Mouse (Mus musculus) lung, embryonic 16.5 days (tissue): ENCODE data around the gene Cenpc1. TPM values are rescaled to one million over a fixed set of nuclear protein-coding genes. Genes with fewer than 3 reads are reported as not detected.
A peak's percentile ranks its signal among the peaks of the same experiment; 100 is the strongest.

Experiments
- ATAC-seq: fragments of 200-750 bp; cut with Nextera tagmentation; 2 replicates; pipeline ENCODE4 v1.8.0; 2017; ENCODE audit warnings: low read depth, mild to moderate bottlenecking, moderate library complexity
- H3K27ac ChIP-seq: fragments of 300-500 bp; sonication (generic); 2 replicates; pipeline ENCODE4 v1.5.1; 2014; ENCODE audit warnings: mild to moderate bottlenecking, control low read depth, low read length
- H3K27me3 ChIP-seq: fragments of 300-500 bp; sonication (generic); 2 replicates; pipeline ENCODE4 v1.6.1; 2014; ENCODE audit warnings: low read depth, low read length, mixed read lengths; ENCODE audit not compliant: control insufficient read depth, insufficient read depth
- H3K36me3 ChIP-seq: fragments of 300-500 bp; sonication (generic); 2 replicates; pipeline ENCODE4 v1.6.1; 2014; ENCODE audit warnings: low read length; ENCODE audit not compliant: control insufficient read depth, insufficient read depth
- H3K4me1 ChIP-seq: fragments of 300-500 bp; sonication (generic); replicated peaks from 2 replicates; pipeline ENCODE4 v1.6.1; 2014; ENCODE audit warnings: low read length, mixed read lengths; ENCODE audit not compliant: control insufficient read depth, insufficient read depth
- H3K4me2 ChIP-seq: fragments of 300-500 bp; sonication (generic); 2 replicates; pipeline ENCODE4 v1.6.1; 2014; ENCODE audit warnings: low read depth, low read length, control low read depth
- H3K4me3 ChIP-seq: fragments of 300-500 bp; sonication (generic); 2 replicates; pipeline ENCODE4 v1.5.1; 2014; ENCODE audit warnings: mild to moderate bottlenecking, low read length, control low read depth
- H3K9ac ChIP-seq: fragments of 300-500 bp; sonication (generic); 2 replicates; pipeline ENCODE4 v1.6.1; 2014; ENCODE audit warnings: low read length, control low read depth
- H3K9me3 ChIP-seq: fragments of 300-500 bp; sonication (generic); 2 replicates; pipeline ENCODE4 v1.6.1; 2016; ENCODE audit warnings: low read length; ENCODE audit not compliant: control insufficient read depth
- WGBS: fragments of 180-500 bp; shearing (Covaris S2); extraction: QIAGEN DNeasy Blood & Tissue Kit; methylation state at CpG from one replicate; pipeline ENCODE4 v1.1.7; 2014; 5-methylcytosine and 5-hydroxymethylcytosine counted together
- polyA plus RNA-seq: library from polyadenylated mRNA; unstranded; fragments of >200 nt; fragmentation: Nextera tagmentation; extraction: Ambion mirVana; gene quantifications from 2 replicates; pipeline ENCODE4 v1.2.1, GENCODE M21; 2015

Cenpc1 gene
- polyA plus RNA-seq, result 34.0 and 34.5 TPM in 2 replicates

DNA sequence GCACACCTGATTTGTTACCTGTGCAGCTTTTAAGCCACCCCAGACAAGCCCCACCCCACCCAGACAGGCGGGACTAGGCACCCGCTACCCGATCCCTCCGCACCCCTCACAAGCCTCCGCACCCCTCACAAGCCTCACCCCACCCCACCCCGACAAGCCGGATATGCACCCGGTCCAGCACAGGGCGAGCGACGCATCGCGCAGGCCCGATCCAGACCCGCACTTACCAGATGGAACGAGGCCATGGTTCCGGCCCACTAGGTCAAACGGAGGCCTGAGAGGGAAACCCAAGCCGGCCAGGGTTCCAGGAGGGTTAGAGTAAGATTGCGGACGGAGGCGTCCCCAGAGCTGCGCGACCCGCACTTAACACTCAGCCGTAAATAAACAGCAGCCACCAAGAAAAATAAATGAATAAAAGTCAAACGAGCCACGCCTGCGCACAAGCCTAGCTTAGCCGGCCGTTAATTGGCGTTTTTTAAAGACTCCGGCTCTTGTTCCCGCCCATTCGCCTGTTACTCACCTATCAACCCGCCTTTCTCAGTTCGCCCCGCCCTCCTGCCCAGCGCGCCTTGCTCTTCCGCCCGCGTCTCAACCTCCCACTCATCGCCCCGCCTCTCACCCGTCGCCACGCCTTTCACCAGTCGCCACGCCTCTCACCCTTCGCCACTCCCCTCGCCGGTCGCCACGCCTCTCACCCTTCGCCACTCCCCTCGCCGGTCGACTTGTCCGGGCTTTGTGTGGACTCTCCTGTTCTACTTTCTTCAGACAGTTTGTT is at the start of gene Cenpc1:
Cenpc1 (minus strand) TSS at position 483 of the 775 bp plus-strand sequence.
- Histone ChIP-seq H3K4me2 (peak within 1 kb of the TSS; percentile 79), H3K27ac (peak within 1 kb of the TSS; percentile 93), H3K36me3 (no peaks in the 10 kb centered on the region), H3K27me3 (no peaks in the 10 kb centered on the region), H3K4me1 (peaks cover 8% of the 10 kb centered on the region; the same call in 1 of the 2 replicates), H3K9ac (peak within 1 kb of the TSS; percentile 84), H3K4me3 (peak within 1 kb of the TSS; percentile 85), H3K9me3 (no peaks in the 10 kb centered on the region)
- under 1% methylated on average over 60 of the region's 60 CpGs for WGBS
- peak; percentile 96 for ATAC-seq

DNA sequence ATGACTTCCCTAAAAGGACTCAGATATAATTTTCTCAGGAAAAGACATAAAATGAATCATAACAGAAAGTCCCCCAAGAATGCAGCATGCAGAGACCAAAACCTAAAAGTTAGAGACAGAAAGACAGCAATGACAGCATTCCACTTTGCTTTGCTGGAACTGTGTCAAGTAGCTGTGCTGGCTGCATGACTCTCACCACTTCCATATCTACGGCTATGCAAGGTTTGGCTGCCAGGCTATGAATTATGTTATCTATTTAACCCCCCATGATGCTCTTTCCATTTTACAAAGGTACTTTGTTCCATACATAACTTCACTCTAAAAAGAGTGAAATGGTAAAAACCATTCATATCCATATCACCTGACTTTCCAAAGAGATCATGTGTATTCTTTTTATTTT is 48.6 kb upstream of the Cenpc1 start:
- ATAC-seq, result no peak
- H3K27me3 ChIP-seq, result no peaks in the 10 kb centered on the region
- peaks cover 9% of the 10 kb centered on the region for H3K36me3 ChIP-seq
- no peak overlapping the region for H3K27ac ChIP-seq
- H3K4me1 ChIP-seq, result no peaks in the 10 kb centered on the region
- no peak overlapping the region for H3K4me3 ChIP-seq
- no peak overlapping the region for H3K4me2 ChIP-seq
- H3K9ac ChIP-seq, result no peak overlapping the region
- 57% methylated on average over 1 of the region's 1 CpGs for WGBS
- H3K9me3 ChIP-seq, result no peaks in the 10 kb centered on the region

DNA sequence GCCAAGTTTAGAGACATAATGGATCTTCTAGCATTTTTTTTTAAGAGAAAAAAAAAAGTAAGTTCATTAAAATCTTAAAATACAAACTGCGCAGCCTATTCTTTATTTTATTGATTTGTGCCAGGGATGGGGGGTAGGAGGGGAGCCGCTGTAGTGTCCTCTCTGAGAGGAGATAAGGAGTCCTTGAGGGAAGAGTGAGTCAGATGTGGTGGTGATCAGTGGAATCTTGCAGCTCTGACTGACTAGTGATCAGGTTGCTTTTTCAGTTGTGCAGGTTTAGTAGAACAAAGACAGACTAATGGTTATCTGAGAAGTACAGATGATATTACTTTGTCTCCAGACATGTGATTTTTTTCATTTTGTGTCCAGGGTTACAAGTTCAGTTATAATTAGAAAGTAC is 47.7 kb upstream of the Cenpc1 start:
- no peaks in the 10 kb centered on the region for H3K27me3 ChIP-seq
- no peak for ATAC-seq
- H3K9ac ChIP-seq, result no peak overlapping the region
- no peak overlapping the region for H3K4me2 ChIP-seq
- H3K9me3 ChIP-seq, result no peaks in the 10 kb centered on the region
- no peak overlapping the region for H3K4me3 ChIP-seq
- peaks cover 5% of the 10 kb centered on the region for H3K36me3 ChIP-seq
- H3K27ac ChIP-seq, result no peak overlapping the region
- no peaks in the 10 kb centered on the region for H3K4me1 ChIP-seq
- 90% methylated on average over 2 of the region's 2 CpGs for WGBS

DNA sequence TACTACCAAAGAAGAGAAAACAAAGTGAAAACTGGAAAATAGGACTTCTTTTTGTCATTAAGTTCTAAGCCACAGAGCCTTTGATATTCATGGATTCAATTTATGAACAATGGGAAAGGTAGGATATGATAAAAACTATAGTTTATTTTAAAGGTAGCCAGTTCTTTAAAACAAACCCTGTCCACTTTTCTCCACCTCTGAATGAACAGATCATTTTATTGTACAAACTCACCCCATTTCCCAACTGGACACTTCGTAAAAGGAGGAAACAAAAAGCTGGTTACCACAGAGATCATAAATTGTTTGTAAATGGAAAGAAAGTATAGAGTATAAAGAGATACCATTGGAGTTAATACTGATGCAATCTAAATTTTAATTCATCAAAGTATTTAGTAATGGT is 45.7 kb upstream of the Cenpc1 start:
- WGBS, result 91% methylated on average over 1 of the region's 1 CpGs
- no peak for ATAC-seq

DNA sequence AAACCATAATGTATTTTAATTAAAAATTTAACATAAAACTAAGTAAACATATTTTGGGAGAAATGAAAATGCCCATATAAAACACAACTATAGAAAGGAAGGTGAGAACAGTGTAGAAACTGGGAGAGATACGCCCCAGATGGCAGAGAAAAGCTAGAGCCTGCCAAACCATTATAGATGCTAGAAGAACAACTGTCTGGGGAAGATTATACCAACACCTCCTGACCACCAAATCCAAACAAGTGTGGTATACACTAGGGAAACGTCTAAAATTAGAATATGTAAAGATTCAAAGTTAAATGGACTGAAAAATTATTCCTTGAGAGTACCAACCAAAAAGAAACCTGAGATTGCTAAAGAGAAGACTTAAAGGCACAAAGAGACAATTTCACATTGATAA is 41.2 kb upstream of the Cenpc1 start:
- 77% methylated on average over 2 of the region's 2 CpGs for WGBS
- H3K27ac ChIP-seq, result no peak overlapping the region

More for the DNA sequence above, 45.7 kb upstream of the Cenpc1 start:
- no peaks in the 10 kb centered on the region for H3K4me1 ChIP-seq
- H3K27ac ChIP-seq, result no peak overlapping the region
- H3K36me3 ChIP-seq, result peaks cover 6% of the 10 kb centered on the region
- no peak overlapping the region for H3K4me3 ChIP-seq
- no peaks in the 10 kb centered on the region for H3K27me3 ChIP-seq
- no peaks in the 10 kb centered on the region for H3K9me3 ChIP-seq
- no peak overlapping the region for H3K4me2 ChIP-seq
- no peak overlapping the region for H3K9ac ChIP-seq

DNA sequence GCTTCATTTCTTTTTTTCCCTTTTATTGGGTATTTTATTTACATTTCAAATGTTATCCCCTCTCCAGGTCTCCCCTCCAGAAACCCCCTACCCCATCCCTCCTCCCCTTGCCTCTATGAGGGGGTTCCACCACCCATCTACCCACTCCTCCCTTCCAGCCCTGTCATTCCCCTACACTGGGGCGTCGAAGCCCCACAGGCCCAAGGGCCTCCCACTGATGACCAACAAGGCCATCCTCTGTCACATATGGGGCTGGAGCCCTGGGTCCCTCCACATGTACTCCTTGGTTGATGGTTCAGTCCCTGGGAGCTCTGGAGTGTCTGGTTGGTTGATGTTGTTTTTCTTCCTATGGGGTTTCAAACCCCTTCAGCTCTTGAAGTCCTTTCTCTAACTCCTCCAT is 36.8 kb upstream of the Cenpc1 start:
- no peak overlapping the region for H3K9ac ChIP-seq

More for the DNA sequence above, 41.2 kb upstream of the Cenpc1 start:
- H3K9me3 ChIP-seq, result no peaks in the 10 kb centered on the region
- no peak overlapping the region for H3K4me3 ChIP-seq
- ATAC-seq, result no peak
- H3K4me1 ChIP-seq, result no peaks in the 10 kb centered on the region
- no peak overlapping the region for H3K4me2 ChIP-seq
- H3K36me3 ChIP-seq, result peaks cover 2% of the 10 kb centered on the region; the same call in 1 of the 2 replicates
- H3K9ac ChIP-seq, result no peak overlapping the region
- no peaks in the 10 kb centered on the region for H3K27me3 ChIP-seq

DNA sequence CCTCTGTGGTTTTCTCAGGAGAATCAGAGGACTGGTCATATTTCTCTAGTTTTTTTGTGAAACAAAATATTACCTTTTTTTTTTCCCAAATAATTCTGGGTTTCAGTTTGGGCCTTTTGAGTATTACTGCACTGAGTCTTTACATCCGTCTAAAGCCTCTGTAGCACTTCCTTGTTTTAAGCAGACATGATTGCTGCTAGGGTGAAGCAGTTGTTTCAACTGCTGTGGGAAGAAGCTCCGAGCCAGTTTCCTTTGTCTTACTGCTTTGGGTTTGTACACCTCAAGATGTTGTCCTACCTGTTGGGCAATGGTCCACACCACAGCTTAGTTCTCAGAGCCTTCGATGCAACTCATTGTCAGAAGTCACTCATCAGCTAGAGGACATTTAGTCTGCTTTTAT is 35.2 kb upstream of the Cenpc1 start:
- ATAC-seq, result no peak

More for the DNA sequence above, 36.8 kb upstream of the Cenpc1 start:
- Histone ChIP-seq H3K36me3 (no peaks in the 10 kb centered on the region), H3K4me3 (no peak overlapping the region), H3K27ac (no peak overlapping the region), H3K4me1 (no peaks in the 10 kb centered on the region), H3K27me3 (no peaks in the 10 kb centered on the region), H3K4me2 (no peak overlapping the region), H3K9me3 (no peaks in the 10 kb centered on the region)
- ATAC-seq, result no peak
- WGBS, result 93% methylated on average over 2 of the region's 2 CpGs

DNA sequence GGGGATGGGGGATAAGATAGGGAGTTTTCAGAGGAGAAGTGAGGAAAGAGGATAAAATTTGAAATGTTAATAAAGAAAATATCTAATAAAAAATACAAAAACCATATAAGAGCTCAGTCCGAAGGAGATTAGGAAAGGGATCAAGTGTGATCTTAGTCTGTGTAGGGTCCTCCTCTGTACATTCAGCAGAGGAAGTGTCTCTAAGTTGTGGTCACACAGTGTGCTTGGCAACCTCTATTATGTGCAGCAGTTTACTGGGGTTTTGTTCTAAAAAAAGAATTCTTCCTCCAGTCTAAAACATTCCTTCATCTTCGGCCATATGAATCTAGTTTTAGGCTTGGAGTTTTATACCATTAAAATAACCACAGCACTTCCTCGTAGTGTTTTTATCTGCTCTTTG is 33.6 kb upstream of the Cenpc1 start:
- H3K4me3 ChIP-seq, result no peak overlapping the region
- no peak overlapping the region for H3K4me2 ChIP-seq
- no peaks in the 10 kb centered on the region for H3K27me3 ChIP-seq
- WGBS, result 83% methylated on average over 3 of the region's 3 CpGs
- ATAC-seq, result no peak
- no peaks in the 10 kb centered on the region for H3K4me1 ChIP-seq
- no peak overlapping the region for H3K9ac ChIP-seq
- H3K27ac ChIP-seq, result no peak overlapping the region
- H3K9me3 ChIP-seq, result no peaks in the 10 kb centered on the region
- H3K36me3 ChIP-seq, result no peaks in the 10 kb centered on the region

More for the DNA sequence above, 35.2 kb upstream of the Cenpc1 start:
- Histone ChIP-seq H3K36me3 (no peaks in the 10 kb centered on the region), H3K4me1 (no peaks in the 10 kb centered on the region), H3K4me2 (no peak overlapping the region), H3K27ac (no peak overlapping the region), H3K9me3 (no peaks in the 10 kb centered on the region), H3K27me3 (no peaks in the 10 kb centered on the region), H3K9ac (no peak overlapping the region), H3K4me3 (no peak overlapping the region)
- 66% methylated on average over 3 of the region's 3 CpGs for WGBS

DNA sequence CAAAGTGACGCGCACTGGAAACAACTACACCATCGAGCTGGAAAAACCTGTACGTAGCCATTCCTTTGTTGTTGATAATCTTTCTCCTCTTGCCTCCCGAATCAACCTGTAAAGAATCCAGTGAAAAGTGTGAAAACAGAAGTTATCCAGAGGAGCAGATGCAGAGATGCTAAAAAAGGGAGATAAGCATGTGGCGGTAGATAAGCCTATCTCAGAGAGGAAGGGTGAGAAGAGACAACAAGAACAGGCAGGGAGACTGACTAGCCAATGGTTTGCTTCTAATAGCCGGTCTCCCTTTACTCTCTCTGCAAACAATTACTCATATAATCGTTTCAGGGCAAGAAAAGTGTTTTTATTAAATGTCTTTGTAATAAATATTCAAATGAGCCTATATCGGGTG is 29.4 kb upstream of the Cenpc1 start:
- no peaks in the 10 kb centered on the region for H3K27me3 ChIP-seq
- no peak overlapping the region for H3K9ac ChIP-seq
- no peak for ATAC-seq
- no peak overlapping the region for H3K4me3 ChIP-seq
- no peaks in the 10 kb centered on the region for H3K4me1 ChIP-seq
- no peak overlapping the region for H3K27ac ChIP-seq
- no peaks in the 10 kb centered on the region for H3K36me3 ChIP-seq
- 64% methylated on average over 9 of the region's 9 CpGs for WGBS
- H3K4me2 ChIP-seq, result no peak overlapping the region
- H3K9me3 ChIP-seq, result no peaks in the 10 kb centered on the region
